Mouse (Mus musculus): Measurements from ENCODE around the gene Fmc1. TPM values are rescaled to one million over a fixed set of nuclear protein-coding genes. Genes with fewer than 3 reads are reported as not detected.
A peak's percentile ranks its signal among the peaks of the same experiment; 100 is the strongest.
"Not testable (repeated sequence)": the region's sequence is repeated elsewhere in the genome, so short reads cannot be mapped to it uniquely, and the experiment has no call there.

The Fmc1 gene
- polyA plus RNA-seq, 1 experiment from 2014 or later = 134 TPM

- 4% methylated on average over 25 of the region's 25 CpGs for WGBS
- Histone ChIP-seq H3K9ac (replicated peaks; ENCODE audit: low read depth, low read length) (peak overlapping the region; percentile 75), H3K4me1 (replicated peaks; ENCODE audit: control insufficient read depth, insufficient read depth, low read length) (peaks cover 11% of the 10 kb centered on the region), H3K4me3 (replicated peaks; ENCODE audit: low read length) (peak overlapping the region; percentile 88), H3K27ac (ENCODE audit: low read length) (peak overlapping the region; percentile 99), H3K36me3 (ENCODE audit: control insufficient read depth, insufficient read depth) (no peaks in the 10 kb centered on the region), H3K4me2 (ENCODE audit: low read length) (peak overlapping the region; percentile 80), H3K9me3 (ENCODE audit: control insufficient read depth, low read length) (no peaks in the 10 kb centered on the region), H3K27me3 (replicated peaks; ENCODE audit: control insufficient read depth, insufficient read depth, low read length) (no peaks in the 10 kb centered on the region)
- ATAC-seq = peak; percentile 28
These were observed 542 bp upstream of the Fmc1 start for GRCm38 (mm10) chr6:38532500-38533420.

DNA sequence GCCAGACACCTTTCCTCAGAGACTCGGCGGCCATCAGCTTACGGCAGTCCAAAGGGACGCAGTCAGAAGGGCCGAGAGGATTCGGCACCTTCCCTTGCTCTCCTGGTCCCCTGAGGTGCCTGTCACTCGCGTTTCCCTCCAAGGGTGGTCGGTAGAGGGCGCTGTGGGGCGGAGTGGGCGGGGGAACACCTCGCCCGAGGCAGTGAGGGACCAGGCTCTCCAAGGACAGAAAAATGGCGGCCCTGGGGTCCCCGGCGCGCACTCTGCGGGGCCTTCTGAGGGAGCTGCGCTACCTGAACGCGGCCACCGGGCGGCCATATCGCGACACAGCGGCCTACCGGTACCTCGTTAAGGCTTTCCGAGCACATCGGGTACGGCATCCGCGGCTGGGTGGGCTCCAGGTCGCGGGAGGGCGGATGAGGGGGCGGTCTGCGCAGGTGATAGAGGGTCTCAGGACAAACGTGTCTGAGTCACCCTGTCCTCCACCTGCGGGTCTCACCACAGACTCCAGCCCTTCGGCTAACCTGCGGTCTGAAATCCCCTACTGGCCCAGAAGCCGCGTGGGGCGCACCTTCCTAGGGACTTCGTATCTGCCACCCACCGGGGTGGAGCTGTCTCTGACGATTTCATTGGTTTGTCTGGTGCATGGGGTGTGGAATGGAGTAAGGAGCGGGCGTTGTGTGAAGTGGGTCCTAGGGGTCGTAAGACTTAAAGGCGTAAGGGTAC lies 1.5 kb downstream of the Fmc1 start:
- no peaks in the 10 kb centered on the region for H3K27me3 ChIP-seq (replicated peaks; ENCODE audit: control insufficient read depth, insufficient read depth, low read length)
- H3K4me3 ChIP-seq (replicated peaks; ENCODE audit: low read length) = peak overlapping the region; percentile 88
- no peaks in the 10 kb centered on the region for H3K9me3 ChIP-seq (ENCODE audit: control insufficient read depth, low read length)
- H3K9ac ChIP-seq (replicated peaks; ENCODE audit: low read depth, low read length) = peak overlapping the region; percentile 93
- 0 out of 2 replicates have a peak, but pooled peaks cover 2% of the 10 kb centered on the region for H3K36me3 ChIP-seq (ENCODE audit: control insufficient read depth, insufficient read depth)
- ATAC-seq = peak; percentile 74
- peaks cover 11% of the 10 kb centered on the region for H3K4me1 ChIP-seq (replicated peaks; ENCODE audit: control insufficient read depth, insufficient read depth, low read length)
- WGBS = under 1% methylated on average over 53 of the region's 53 CpGs
- peak overlapping the region; percentile 73 for H3K4me2 ChIP-seq (ENCODE audit: low read length)
- peak overlapping the region; percentile 99 for H3K27ac ChIP-seq (ENCODE audit: low read length)

DNA sequence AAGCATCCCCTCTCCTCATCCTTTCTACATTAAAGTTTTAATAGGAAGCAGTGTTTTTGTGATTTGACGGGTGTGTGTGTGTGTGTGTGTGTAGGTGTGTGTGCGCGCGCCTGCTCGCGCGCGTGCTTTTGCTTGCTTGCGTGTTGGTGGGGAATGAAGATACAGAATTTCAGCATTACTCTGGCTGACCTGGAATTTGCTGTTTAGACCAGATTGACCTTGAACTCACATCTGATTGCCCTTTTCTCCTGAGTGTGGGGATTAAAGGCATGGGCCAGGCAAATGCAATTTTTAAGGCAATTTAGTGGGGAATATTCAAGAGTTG lies 2.0 kb downstream of the Fmc1 start:
- peak overlapping the region; percentile 93 for H3K9ac ChIP-seq (replicated peaks; ENCODE audit: low read depth, low read length)
- peak overlapping the region; percentile 99 for H3K27ac ChIP-seq (ENCODE audit: low read length)
- H3K9me3 ChIP-seq (ENCODE audit: control insufficient read depth, low read length) = no peaks in the 10 kb centered on the region
- no peaks in the 10 kb centered on the region for H3K27me3 ChIP-seq (replicated peaks; ENCODE audit: control insufficient read depth, insufficient read depth, low read length)
- H3K4me1 ChIP-seq (replicated peaks; ENCODE audit: control insufficient read depth, insufficient read depth, low read length) = peaks cover 11% of the 10 kb centered on the region
- 0% methylated on average over 9 of the region's 9 CpGs for WGBS
- peak overlapping the region; percentile 73 for H3K4me2 ChIP-seq (ENCODE audit: low read length)
- H3K36me3 ChIP-seq (ENCODE audit: control insufficient read depth, insufficient read depth) = 0 out of 2 replicates have a peak, but pooled peaks cover 2% of the 10 kb centered on the region
- peak overlapping the region; percentile 88 for H3K4me3 ChIP-seq (replicated peaks; ENCODE audit: low read length)
- ATAC-seq = no peak

- no peak overlapping the region for H3K9ac ChIP-seq (replicated peaks; ENCODE audit: low read depth, low read length)
- H3K27me3 ChIP-seq (replicated peaks; ENCODE audit: control insufficient read depth, insufficient read depth, low read length) = no peaks in the 10 kb centered on the region
- 86% methylated on average over 1 of the region's 1 CpGs for WGBS
- H3K4me3 ChIP-seq (replicated peaks; ENCODE audit: low read length) = peak overlapping the region; percentile 88; the same call in 1 of the 2 replicates
- H3K9me3 ChIP-seq (ENCODE audit: control insufficient read depth, low read length) = no peaks in the 10 kb centered on the region
- peaks cover 11% of the 10 kb centered on the region for H3K4me1 ChIP-seq (replicated peaks; ENCODE audit: control insufficient read depth, insufficient read depth, low read length)
- no peak overlapping the region; the same call in 1 of the 2 replicates for H3K27ac ChIP-seq (ENCODE audit: low read length)
- H3K4me2 ChIP-seq (ENCODE audit: low read length) = peak overlapping the region; percentile 73
- 0 out of 2 replicates have a peak, but pooled peaks cover 2% of the 10 kb centered on the region for H3K36me3 ChIP-seq (ENCODE audit: control insufficient read depth, insufficient read depth)
- ATAC-seq = no peak
These were observed 2.5 kb downstream of the Fmc1 start for GRCm38 (mm10) chr6:38535788-38536187.

DNA sequence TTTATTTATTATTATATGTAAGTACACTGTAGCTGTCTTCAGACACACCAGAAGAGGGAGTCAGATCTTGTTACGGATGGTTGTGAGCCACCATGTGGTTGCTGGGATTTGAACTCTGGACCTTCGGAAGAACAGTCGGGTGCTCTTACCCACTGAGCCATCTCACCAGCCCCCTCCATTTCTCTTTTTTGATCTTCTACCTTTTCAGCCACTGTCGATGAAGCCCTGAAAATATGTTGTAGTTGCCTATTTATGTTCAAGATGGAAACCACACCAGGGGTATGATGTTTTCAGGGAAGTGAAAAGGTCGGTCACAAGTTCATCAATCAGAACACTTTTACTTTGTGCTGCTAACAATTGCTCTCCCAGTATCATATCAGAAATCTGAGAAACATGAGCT lies 10.8 kb downstream of the Fmc1 start:
- not testable (repeated sequence) for H3K9me3 ChIP-seq (ENCODE audit: control insufficient read depth, low read length); H3K4me1 ChIP-seq (replicated peaks; ENCODE audit: control insufficient read depth, insufficient read depth, low read length); H3K4me2 ChIP-seq (ENCODE audit: low read length); H3K27ac ChIP-seq (ENCODE audit: low read length); H3K9ac ChIP-seq (replicated peaks; ENCODE audit: low read depth, low read length); ATAC-seq; H3K36me3 ChIP-seq (ENCODE audit: control insufficient read depth, insufficient read depth); H3K27me3 ChIP-seq (replicated peaks; ENCODE audit: control insufficient read depth, insufficient read depth, low read length); H3K4me3 ChIP-seq (replicated peaks; ENCODE audit: low read length)
- WGBS = 94% methylated on average over 4 of the region's 5 CpGs

- not testable (repeated sequence) for H3K4me3 ChIP-seq (replicated peaks; ENCODE audit: low read length); H3K9ac ChIP-seq (replicated peaks; ENCODE audit: low read depth, low read length); H3K4me2 ChIP-seq (ENCODE audit: low read length); H3K36me3 ChIP-seq (ENCODE audit: control insufficient read depth, insufficient read depth); H3K27me3 ChIP-seq (replicated peaks; ENCODE audit: control insufficient read depth, insufficient read depth, low read length); H3K9me3 ChIP-seq (ENCODE audit: control insufficient read depth, low read length); ATAC-seq; H3K4me1 ChIP-seq (replicated peaks; ENCODE audit: control insufficient read depth, insufficient read depth, low read length); H3K27ac ChIP-seq (ENCODE audit: low read length)
- 91% methylated on average over 2 of the region's 2 CpGs for WGBS
These were observed 13.7 kb downstream of the Fmc1 start for GRCm38 (mm10) chr6:38547005-38547404.

- Histone ChIP-seq H3K27ac (ENCODE audit: low read length) (no peak overlapping the region), H3K4me2 (ENCODE audit: low read length) (no peak overlapping the region)
- WGBS = 86% methylated on average over 1 of the region's 1 CpGs
These were observed 14.4 kb downstream of the Fmc1 start for GRCm38 (mm10) chr6:38547707-38548106.

DNA sequence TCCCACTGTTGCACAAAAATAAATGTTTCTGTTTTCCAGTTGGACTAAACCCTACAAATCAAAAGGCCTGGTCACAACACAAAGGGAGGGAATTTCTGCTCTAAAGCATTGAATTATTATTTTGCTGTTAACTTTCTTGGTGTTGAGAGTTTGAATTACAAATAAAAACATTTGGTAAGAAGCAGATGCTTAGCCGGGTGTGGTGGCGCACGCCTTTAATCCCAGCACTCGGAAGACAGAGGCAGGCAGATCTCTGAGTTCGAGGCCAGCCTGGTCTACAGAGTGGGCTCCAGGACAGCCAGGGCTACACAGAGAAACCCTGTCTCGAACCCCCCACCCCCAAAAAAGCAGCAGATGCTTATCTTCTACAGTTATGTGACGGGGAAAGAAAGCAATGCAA lies 15.3 kb downstream of the Fmc1 start:
- not testable (repeated sequence) for H3K9ac ChIP-seq (replicated peaks; ENCODE audit: low read depth, low read length); H3K4me3 ChIP-seq (replicated peaks; ENCODE audit: low read length); H3K27me3 ChIP-seq (replicated peaks; ENCODE audit: control insufficient read depth, insufficient read depth, low read length); H3K4me2 ChIP-seq (ENCODE audit: low read length); ATAC-seq; H3K27ac ChIP-seq (ENCODE audit: low read length); H3K4me1 ChIP-seq (replicated peaks; ENCODE audit: control insufficient read depth, insufficient read depth, low read length); H3K36me3 ChIP-seq (ENCODE audit: control insufficient read depth, insufficient read depth); H3K9me3 ChIP-seq (ENCODE audit: control insufficient read depth, low read length)
- WGBS = 89% methylated on average over 7 of the region's 7 CpGs

More at GRCm38 (mm10) chr6:38547707-38548106, 14.4 kb downstream of the Fmc1 start:
- Histone ChIP-seq H3K9me3 (ENCODE audit: control insufficient read depth, low read length) (no peaks in the 10 kb centered on the region), H3K27me3 (replicated peaks; ENCODE audit: control insufficient read depth, insufficient read depth, low read length) (no peaks in the 10 kb centered on the region), H3K9ac (replicated peaks; ENCODE audit: low read depth, low read length) (no peak overlapping the region), H3K4me3 (replicated peaks; ENCODE audit: low read length) (no peak overlapping the region), H3K4me1 (replicated peaks; ENCODE audit: control insufficient read depth, insufficient read depth, low read length) (peaks cover 3% of the 10 kb centered on the region; the same call in 1 of the 2 replicates), H3K36me3 (ENCODE audit: control insufficient read depth, insufficient read depth) (no peaks in the 10 kb centered on the region)
- no peak for ATAC-seq

DNA sequence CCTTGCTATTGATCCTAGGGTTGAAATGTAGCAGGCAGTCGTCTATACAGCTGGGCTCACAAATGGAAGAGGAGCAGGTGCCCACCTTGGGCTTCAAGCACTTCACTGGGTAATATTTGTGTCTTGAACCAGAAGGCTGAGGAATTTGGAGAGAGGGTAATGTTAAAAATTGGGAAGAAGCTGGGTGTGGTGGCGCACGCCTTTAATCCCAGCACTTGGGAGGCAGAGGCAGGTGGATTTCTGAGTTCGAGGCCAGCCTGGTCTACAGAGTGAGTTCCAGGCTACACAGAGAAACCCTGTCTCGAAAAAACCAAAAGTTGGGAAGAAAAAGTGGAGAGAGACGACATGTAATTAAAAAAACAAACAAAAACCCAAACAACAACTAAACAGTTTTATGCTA lies 16.5 kb downstream of the Fmc1 start:
- H3K27ac ChIP-seq (ENCODE audit: low read length) = not testable (repeated sequence)
- 72% methylated on average over 6 of the region's 6 CpGs for WGBS

More for the DNA sequence above, 16.5 kb downstream of the Fmc1 start:
- not testable (repeated sequence) for ATAC-seq; H3K9me3 ChIP-seq (ENCODE audit: control insufficient read depth, low read length); H3K36me3 ChIP-seq (ENCODE audit: control insufficient read depth, insufficient read depth); H3K27me3 ChIP-seq (replicated peaks; ENCODE audit: control insufficient read depth, insufficient read depth, low read length); H3K9ac ChIP-seq (replicated peaks; ENCODE audit: low read depth, low read length); H3K4me3 ChIP-seq (replicated peaks; ENCODE audit: low read length)
- Histone ChIP-seq H3K4me2 (ENCODE audit: low read length) (peak overlapping the region; percentile 80), H3K4me1 (replicated peaks; ENCODE audit: control insufficient read depth, insufficient read depth, low read length) (peaks cover 13% of the 10 kb centered on the region)
